Mouse (Mus musculus): ENCODE data around the gene 1700056E22Rik.
A peak's percentile ranks its signal among the peaks of the same experiment; 100 is the strongest.

Gene 1700056E22Rik

DNA sequence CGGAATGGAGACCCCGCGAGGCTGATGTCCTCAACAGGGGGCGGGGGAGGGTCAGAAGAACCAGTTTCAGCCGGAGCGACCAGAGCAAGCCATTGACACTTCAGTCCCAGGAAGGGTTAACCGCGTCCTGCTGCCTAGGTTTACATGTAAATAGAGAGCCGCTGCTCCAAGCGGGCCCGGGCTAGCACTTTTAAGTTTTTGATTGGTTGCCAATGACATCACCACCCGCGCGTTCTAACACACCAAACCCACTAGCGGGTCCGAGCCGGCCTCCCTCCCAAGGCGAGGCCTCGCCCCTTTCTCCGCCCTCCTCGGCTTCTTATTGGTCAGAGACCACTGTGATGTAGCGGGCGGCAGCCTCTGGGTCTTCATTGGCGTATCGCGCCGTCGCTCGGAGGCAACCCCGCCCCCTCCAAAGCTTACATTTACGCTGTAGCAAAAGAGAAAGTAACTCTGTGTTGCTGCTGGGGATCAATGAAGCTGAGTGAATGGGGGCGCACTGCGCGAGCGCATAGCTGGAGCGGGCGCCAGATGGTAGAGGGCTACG lies at the start of gene 1700056E22Rik:
1700056E22Rik (minus strand) TSS at position 291 of the 547 bp plus-strand sequence.
- peak; percentile 99 for DNase-seq (ENCODE audit: low read depth, low spot score)

DNA sequence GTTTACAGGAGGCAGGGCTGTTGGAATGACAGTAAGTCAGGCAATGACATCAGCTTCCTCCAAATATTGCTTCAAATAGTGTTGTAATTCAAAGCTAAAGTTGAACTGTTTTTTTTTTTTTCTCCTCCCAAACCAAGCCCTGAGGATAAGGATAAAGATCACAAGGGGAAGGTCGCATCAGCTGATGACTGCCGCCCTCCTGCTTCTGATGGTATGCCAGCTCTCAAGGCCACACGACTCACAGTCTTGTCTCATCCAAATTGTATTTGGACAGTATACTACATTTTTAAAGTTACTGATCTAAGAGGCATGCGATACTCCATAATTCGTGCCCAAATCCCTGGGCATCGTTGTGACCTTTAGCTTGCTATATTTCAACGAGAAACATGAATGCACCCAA lies 49.1 kb upstream of the 1700056E22Rik start:
- no peak for DNase-seq (ENCODE audit: low read depth, low spot score)

DNA sequence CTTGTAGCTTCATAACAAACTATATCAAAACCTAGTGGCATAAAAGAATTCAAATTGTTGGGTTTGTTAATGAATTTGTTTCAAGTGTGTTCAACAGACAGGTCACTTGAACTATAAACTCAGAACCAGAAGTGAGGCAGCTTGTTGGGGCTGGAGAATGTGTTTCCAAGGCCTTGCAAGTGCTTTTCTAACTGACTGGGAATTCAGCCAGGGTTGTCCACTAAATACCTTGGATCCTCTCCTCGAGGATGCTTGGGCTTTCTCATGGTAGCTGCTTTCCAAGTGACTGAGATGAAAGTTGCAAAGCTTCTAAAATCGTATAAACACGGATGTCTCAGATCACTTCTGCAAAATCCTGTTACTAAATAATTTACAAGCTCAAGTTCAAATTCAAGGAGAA lies 48.6 kb upstream of the 1700056E22Rik start:
- no peak for DNase-seq (ENCODE audit: low read depth, low spot score)

DNA sequence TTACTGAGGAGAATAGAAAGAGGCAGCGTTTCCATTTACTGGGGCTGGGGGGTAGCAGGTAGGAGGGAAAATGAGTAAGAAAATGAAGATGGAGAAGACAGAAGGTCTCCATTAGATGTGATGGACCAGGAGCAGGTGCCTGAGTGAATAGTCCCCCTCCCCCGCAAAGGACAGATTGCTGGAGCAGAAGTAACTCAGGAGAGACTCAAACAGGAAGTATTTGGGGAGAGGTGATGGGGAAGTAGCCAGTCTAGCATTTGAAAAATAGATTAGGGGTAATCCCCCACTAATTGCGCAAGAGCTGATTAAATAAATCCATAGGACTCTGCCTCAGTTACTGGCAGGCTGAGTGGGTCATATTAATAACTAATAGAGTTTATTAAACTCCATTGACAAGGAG lies 45.2 kb upstream of the 1700056E22Rik start:
- DNase-seq (ENCODE audit: low read depth, low spot score), result no peak

DNA sequence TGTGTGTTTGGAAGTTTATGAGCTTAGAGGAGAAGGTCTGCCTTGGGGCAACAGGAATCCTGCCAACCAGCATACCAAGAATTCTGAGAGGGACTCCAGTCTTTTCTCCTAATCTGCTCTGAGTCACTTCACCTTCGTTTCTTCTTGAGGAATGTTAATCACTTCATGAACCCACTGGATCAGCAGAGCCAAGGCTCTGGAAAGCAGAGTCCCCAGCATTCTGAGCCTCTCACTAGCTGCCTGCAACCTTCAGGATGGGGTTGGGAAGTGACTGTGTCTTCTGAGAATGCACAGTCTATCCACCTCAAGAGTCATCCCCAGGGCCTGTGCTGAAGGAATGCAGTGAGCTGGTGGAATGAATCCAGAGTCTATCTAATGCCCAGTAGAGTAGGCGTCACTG lies 42.7 kb upstream of the 1700056E22Rik start:
- no peak for DNase-seq (ENCODE audit: low read depth, low spot score)

DNA sequence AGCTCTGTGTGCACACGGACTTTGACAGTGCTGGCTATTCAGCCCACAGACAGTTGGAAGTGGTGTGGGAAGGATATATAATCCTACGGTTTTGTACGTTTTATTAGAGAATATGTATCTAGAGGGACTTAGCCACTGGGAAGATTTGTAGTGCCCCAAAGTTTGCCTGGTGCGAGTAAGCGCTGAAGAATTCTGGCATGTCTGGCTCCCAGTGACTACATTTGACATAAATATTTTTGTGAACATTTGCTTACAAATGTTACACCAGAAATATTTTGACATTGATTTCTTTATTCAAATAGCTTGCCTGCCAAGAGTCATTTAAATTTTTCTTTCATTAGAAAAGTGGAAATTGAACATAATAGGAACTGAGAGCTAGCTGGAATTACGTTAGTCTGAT lies 42.0 kb upstream of the 1700056E22Rik start:
- no peak for DNase-seq (ENCODE audit: low read depth, low spot score)

DNA sequence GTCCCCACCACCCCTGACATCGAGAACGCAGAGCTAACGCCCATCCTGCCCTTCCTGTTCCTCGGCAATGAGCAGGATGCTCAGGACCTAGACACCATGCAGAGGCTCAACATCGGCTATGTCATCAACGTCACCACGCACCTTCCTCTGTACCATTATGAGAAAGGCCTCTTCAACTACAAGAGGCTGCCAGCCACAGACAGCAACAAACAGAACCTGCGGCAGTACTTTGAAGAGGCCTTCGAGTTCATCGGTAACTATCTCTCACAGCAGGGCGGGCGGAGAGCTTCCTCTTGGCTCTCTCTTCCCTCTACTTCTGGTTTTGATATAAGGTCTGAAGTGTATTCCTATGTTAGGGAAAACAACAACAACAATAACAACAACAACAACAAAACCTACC lies 34.9 kb upstream of the 1700056E22Rik start:
- no peak for DNase-seq (ENCODE audit: low read depth, low spot score)

DNA sequence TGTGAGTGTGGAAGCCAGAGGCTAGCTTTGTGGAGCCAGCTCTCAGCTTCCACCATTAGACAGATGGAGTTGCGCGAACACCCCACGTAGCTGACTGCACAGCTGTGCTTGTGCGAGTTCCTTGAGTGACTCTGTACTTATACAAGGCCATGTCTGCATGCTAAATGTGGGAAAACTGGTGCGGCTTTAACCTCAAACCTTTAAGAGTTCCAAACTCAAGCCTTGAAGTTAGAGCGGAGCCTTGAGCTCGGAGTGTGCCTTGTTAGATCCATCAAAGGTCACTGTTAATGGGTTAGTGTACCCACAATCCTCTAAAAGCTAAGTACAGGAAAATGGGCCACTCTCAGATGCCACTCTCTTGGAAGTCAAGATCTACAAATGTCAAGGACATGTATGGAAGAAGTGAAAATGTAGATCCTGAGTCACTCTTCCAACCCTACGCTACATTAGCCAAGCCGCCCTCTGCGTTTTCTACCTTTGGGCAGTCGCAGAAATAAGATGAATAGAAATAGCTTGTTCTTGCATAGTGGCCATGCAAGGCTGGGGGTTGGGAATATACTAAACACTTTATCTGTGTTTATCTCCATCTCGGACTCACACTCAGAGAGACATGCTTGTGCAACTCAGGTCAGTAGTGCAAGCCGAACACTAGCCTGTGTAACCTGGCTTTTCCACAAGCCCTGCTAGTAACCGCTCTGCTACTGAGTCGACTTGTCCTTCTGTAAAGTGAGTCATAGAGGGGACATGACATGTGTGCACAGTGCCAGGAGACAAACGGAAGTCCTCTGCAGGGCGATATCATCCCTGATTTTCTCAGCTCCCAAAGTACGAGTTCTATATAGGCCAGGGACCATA lies 33.8 kb upstream of the 1700056E22Rik start:
- DNase-seq (ENCODE audit: low read depth, low spot score), result no peak

DNA sequence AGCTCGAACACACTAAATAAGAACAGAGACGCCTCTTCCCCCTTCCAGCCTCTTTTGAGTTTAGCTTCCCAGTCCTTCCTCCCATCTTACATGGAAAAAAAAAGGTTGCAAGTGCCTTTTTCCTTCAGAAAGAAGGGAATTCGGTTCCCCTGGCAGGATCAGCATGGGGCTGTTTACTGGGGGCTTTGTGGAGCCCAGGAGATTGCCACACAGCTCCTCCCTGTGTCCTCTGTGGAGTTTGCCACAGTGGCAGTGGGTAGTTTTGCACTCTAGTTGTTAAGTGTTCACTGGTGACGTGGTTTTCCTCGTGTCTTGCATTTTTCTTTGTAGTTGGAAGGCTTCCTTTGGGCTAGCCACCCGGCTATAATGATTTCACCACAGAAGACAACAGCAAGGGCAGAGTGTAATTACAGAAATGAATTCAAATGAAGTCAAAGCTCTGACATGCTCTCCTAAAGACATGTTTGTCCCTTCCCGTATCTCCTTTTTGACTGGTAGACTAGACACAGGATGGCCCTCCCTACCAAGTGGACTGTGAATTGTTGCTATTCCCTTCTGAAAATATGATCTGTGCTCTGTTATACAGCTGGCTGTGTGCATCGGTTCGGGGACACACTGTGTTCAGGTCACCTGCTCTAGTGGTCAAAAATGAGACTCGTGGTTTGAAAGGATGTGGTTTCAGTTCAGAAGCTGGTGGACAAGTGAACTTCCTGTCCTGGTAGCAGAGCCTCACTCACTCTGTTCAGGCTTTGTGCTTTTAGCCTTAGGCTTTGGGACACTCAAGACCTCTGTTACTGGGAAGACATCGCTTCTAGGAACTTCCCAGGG lies 32.6 kb upstream of the 1700056E22Rik start:
- no peak for DNase-seq (ENCODE audit: low read depth, low spot score)

DNA sequence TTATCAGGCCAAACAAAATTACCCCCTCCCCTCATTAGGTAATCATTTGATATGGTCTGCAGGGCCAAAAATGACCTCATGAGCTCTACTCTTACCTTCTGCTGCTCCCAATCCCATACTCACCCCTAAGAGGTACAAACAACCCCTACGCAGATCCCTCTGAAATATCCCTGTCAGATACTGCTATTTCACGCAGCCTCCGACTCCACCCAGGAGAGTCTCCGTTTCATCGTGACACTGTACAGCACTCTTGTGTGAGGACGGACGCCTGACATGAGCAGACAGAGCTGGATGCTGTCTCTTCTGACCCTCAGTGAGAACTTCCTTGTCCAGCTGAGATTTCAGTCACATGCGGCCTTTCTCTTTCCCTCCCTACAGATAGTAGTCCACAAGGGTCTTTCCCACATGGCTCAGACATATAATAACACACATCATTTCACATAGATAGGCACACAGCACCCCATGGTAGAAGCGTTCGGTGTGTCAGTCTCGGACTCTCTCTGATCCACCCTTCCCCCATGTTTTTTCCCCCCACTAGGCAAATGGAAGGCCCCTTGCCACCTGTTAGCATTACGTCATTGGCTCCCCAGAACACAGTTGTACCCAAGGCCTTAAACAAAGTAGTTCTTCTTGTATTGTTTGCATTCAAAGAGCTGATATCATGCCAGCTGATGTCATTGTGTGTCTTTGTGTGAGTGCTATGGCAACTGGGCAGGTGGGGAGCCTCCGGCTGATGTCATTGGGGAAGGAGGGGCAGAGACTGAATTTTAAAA lies 31.7 kb upstream of the 1700056E22Rik start:
- DNase-seq (ENCODE audit: low read depth, low spot score), result peak; percentile 48

DNA sequence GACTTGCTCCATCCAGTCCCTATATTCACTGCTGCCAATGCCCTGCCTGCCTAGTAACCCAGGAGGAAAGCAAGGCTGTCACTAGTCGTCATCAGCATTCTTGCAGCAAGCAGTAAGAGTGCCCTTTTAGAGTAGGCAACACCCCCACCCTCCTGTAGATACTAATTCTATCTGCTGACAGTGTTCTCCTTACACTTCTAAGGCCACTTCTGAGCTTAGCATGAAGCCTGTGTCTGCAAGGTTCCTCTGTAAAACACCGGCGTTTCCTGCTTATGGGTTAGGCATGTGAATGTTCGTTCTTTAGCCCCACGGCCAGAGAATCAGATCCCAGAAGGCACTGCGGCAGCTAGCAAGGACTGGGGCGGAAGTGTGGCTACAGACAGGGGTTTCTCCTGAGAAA lies 30.2 kb upstream of the 1700056E22Rik start:
- no peak for DNase-seq (ENCODE audit: low read depth, low spot score)

DNA sequence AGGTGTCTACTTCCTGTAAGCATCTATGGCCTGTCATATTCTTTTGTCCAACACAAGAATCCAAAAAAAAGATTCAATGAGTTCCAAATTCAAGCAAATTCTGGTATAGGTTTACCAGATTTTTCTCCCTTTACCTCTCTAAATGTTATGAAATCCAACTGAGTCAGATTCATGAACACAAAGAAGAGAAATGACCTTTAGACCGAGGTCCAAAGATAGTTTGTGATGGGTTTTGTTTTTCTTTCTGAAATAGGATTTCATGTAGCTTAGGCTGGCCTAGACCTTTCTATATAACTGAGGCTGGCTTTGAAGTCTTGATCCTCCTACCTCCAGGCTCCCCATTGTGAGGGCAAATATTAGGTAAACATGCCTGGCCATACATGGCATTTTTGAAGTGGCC lies 27.8 kb upstream of the 1700056E22Rik start:
- DNase-seq (ENCODE audit: low read depth, low spot score), result no peak

DNA sequence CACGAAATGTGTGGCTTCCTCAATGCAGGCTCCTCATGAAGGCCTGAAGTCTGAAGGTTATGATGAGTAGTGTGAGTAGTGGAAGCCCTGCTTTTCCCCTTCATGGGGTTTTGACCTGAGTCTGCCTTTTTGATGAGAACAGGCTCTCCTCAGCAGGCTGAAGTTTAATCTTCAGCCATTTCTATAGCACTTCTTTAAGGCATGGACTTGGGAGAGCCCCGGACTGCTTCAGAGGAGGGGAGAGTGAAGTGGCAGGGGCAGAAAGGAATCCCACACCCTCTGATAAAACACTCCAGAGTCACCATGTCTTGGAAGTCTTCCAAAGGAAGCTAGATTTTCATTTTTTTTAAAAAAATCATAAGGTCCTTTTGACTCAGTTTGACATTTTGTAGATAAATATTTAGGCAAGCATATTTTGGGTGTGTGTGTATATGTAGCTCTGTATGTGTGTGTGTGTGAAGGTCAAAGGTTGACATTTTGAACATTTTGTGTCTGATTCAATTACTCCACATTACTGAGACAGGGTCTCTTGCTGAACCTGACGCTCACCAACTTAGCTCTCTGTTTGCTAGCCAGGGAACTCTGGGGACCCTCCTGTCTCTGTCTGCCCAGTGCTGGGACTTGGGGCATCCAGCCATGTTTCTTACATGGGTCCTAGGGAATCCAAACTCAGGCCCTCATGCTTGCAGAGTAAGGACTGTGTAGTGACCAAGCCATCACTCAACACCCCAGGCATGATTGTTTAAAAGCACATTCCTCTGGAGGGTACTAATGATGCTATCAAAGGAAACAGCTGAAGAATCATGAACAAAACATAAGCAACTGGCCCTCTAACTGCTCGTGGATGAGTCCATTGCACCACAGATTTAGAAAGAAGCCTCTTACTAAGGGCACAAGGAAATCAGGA lies 27.0 kb upstream of the 1700056E22Rik start:
- no peak for DNase-seq (ENCODE audit: low read depth, low spot score)

DNA sequence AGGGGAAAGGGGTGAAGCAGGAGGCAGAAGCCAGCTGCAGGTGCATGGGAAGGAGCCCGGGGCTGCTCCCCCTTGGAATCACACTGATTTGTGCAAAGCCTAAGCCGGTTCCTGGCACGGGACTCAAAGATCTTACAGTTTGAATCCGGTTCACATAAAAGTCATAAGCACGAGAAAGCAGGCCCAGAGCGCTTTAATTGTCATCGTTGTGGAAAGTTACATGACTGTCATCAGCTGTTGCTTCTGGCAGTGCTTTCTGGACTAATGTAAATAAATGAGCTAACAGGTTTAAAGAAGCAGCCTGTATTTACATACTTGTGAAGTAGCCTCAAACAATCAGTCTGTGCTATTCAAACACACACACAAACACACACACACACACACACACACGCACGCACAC lies 26.3 kb upstream of the 1700056E22Rik start:
- no peak for DNase-seq (ENCODE audit: low read depth, low spot score)

DNA sequence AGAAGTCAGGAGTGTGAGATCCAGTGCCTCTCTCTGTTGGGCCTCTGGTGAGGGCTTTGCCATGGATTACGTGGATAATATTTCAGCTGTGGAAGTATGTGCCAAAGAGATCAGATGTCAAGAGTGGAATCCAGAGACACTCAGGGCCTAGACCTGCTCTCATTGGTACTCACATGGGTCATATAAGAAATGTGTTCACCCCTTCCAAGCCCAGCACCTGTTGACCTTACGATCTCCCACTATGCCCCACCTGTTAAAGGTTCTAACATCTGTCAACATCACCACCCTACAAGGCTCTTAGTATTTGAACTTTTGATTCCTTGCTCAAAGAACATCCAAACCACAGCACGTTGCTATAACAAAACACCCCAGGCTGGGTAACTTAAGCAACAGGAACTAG lies 25.7 kb upstream of the 1700056E22Rik start:
- no peak for DNase-seq (ENCODE audit: low read depth, low spot score)

DNA sequence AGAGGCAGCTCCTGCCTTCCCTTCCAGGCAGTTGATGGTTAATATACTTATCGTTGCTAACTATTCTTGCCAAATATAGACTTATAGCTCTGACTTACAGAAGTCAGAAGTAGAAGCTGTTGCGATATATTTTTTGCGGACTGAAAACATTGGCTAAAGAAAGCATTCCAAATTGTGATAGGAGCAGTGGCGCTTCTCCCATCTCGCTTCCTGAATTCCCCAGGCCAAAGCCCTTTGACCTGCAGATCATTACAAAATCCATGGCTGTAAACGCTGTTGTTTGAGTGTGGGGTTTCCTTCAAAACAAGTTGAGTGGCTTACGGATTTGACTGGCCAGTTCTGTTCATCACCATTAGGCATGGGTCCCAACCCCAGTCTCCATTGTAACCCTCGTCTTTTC lies 24.1 kb upstream of the 1700056E22Rik start:
- DNase-seq (ENCODE audit: low read depth, low spot score), result no peak

DNA sequence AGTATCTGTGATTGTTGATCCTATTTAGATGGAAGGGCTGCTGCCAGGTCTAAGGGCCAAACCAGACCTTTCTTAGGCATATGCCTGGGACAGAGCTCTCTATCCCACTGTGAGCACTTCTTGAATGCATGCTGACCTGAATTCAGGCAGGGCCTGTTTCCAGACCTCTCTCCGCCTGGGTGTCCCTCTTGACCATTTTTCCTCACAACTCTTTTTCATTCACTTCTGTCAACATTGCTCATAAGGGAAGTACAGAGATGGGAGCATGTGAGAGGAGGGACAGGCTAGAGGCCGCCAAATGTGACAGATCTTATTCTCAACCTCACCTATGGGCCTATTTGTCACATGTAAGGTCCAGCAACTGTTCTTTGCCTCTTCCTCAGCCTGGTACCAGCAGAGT lies 20.1 kb upstream of the 1700056E22Rik start:
- DNase-seq (ENCODE audit: low read depth, low spot score), result no peak

DNA sequence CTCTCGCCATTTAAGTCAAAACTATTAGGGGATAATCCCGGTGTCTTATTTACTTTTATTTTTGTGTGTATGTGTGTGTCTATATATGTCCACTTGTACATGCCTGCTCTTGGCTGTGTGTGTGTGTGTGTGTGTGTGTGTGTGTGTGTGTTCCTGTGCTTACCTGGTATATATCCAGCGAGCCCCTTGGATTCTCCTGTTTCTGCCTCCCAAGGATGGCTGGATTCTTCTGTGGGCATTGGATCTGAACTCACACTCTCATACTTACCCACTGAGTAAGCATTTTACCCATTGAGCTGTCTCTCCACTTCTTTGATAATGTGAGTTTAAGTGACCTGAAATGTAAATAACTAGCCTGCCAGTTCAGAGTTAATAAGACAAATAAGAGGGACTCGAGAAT lies 19.6 kb upstream of the 1700056E22Rik start:
- DNase-seq (ENCODE audit: low read depth, low spot score), result no peak

DNA sequence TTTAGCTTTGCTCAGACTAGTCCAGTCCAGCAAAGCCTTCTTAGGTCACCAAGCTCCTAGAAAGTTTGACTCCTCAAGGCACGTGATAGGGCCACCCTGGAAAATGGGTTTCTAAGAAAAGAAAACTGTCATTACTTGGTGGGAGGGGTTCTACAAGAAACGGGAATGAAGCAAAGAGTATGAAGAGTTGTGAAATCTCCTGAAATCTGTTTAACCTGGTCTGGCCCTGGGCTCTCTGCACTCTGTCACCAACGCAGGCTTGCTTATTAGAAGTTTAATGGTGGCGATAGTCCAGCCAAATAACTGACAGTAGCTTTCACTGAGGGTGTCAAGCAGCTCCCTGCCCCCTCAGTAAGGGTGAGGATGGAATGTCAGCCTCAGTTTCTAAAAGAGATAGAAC lies 19.0 kb upstream of the 1700056E22Rik start:
- DNase-seq (ENCODE audit: low read depth, low spot score), result no peak

DNA sequence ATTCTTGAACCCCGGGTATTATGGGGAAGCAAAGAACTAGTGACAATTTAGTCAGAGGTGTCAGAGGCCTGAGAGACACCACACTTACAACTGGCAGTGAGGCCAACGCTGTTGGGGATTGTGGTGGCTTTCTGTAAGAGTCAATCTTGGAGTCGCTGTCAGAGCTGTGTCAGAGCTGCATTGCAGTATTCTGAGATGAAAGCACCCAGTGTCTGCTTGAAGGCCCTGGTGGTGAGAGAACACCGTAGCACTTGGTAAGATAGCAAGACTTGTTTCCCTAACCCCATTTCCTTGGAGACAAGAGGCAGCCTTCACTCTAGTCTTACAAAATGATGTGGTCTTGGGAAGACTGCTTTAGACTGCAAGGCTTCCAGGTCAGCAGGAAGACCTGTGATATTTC lies 18.2 kb upstream of the 1700056E22Rik start:
- no peak for DNase-seq (ENCODE audit: low read depth, low spot score)

DNA sequence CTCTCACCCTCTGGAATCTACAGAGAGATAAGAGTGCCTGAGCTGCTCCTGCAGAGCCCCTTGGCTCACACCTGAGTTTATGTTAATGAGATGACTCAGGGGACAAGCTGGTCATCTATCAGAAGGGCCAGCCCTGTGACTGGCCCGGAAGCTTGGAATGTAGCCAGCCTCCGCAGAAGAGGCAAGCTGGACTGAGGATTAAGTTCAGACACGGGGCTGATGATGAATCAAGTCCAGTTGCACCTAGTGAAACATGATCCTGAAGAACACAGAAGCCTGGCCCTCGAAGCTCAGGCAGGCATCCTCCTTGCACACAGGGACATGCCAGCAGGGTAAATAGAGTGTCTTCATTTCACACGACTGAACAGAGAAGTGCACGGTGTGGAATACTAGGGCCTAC lies 17.7 kb upstream of the 1700056E22Rik start:
- DNase-seq (ENCODE audit: low read depth, low spot score), result peak; percentile 34
